Mouse (Mus musculus): ENCODE results near the gene Fam102a. TPM values are rescaled to one million over a fixed set of nuclear protein-coding genes. Genes with fewer than 3 reads are reported as not detected.

The Fam102a gene
- polyA plus RNA-seq, 1 experiment from 2014 or later = 5.8 TPM

- H3K4me3 ChIP-seq (ENCODE audit: low read length) = peak within 1 kb of the TSS; percentile 37
- WGBS = 9% methylated on average over 28 of the region's 28 CpGs
- peak within 1 kb of the TSS; percentile 62 for H3K4me2 ChIP-seq (ENCODE audit: low read depth, low read length)
- peaks cover 7% of the 10 kb centered on the region; the same call in 1 of the 2 replicates for H3K36me3 ChIP-seq (ENCODE audit: control insufficient read depth, insufficient read depth)
- no peaks in the 10 kb centered on the region for H3K9me3 ChIP-seq (replicated peaks; ENCODE audit: control insufficient read depth, low read length)
- peaks cover 28% of the 10 kb centered on the region for H3K27me3 ChIP-seq (ENCODE audit: control insufficient read depth, insufficient read depth, low read length)
- ATAC-seq (replicated peaks; ENCODE audit: extremely low read depth, insufficient read depth, low FRiP score) = no peak; the same call in 1 of the 2 replicates
- no peak within 1 kb of the TSS for H3K27ac ChIP-seq (ENCODE audit: low read length)
- H3K4me1 ChIP-seq (ENCODE audit: control insufficient read depth, insufficient read depth, low read length) = peaks cover 17% of the 10 kb centered on the region
- H3K9ac ChIP-seq (ENCODE audit: low read length) = peak within 1 kb of the TSS; percentile 37; the same call in 1 of the 2 replicates
Measured at GRCm38 (mm10) chr2:32575586-32576160, 40.5 kb downstream of the Fam102a start, which contains the start of gene 9430097D07Rik. Gene 9430097D07Rik, minus strand, starts transcription at chr2:32575684.

GRCm38 (mm10) chr2:32576532-32576931, 41.4 kb downstream of the Fam102a start:
- H3K4me3 ChIP-seq (ENCODE audit: low read length) = no peak overlapping the region
- H3K4me2 ChIP-seq (ENCODE audit: low read depth, low read length) = no peak overlapping the region
- H3K27me3 ChIP-seq (ENCODE audit: control insufficient read depth, insufficient read depth, low read length) = peaks cover 28% of the 10 kb centered on the region
- no peak overlapping the region for H3K27ac ChIP-seq (ENCODE audit: low read length)
- H3K36me3 ChIP-seq (ENCODE audit: control insufficient read depth, insufficient read depth) = peaks cover 7% of the 10 kb centered on the region; the same call in 1 of the 2 replicates
- H3K9me3 ChIP-seq (replicated peaks; ENCODE audit: control insufficient read depth, low read length) = no peaks in the 10 kb centered on the region
- H3K9ac ChIP-seq (ENCODE audit: low read length) = no peak overlapping the region
- ATAC-seq (replicated peaks; ENCODE audit: extremely low read depth, insufficient read depth, low FRiP score) = no peak
- WGBS = 84% methylated on average over 9 of the region's 9 CpGs
- peaks cover 12% of the 10 kb centered on the region for H3K4me1 ChIP-seq (ENCODE audit: control insufficient read depth, insufficient read depth, low read length)

- H3K9me3 ChIP-seq (replicated peaks; ENCODE audit: control insufficient read depth, low read length) = no peaks in the 10 kb centered on the region
- H3K27me3 ChIP-seq (ENCODE audit: control insufficient read depth, insufficient read depth, low read length) = peaks cover 28% of the 10 kb centered on the region
- H3K36me3 ChIP-seq (ENCODE audit: control insufficient read depth, insufficient read depth) = peaks cover under 1% of the 10 kb centered on the region; the same call in 1 of the 2 replicates
- H3K4me1 ChIP-seq (ENCODE audit: control insufficient read depth, insufficient read depth, low read length) = peaks cover 13% of the 10 kb centered on the region
- no peak for ATAC-seq (replicated peaks; ENCODE audit: extremely low read depth, insufficient read depth, low FRiP score)
- H3K4me3 ChIP-seq (ENCODE audit: low read length) = no peak overlapping the region
- H3K27ac ChIP-seq (ENCODE audit: low read length) = no peak overlapping the region
- no peak overlapping the region for H3K9ac ChIP-seq (ENCODE audit: low read length)
- WGBS = 40% methylated on average over 25 of the region's 30 CpGs
- H3K4me2 ChIP-seq (ENCODE audit: low read depth, low read length) = no peak overlapping the region
Measured at GRCm38 (mm10) chr2:32578146-32579046, 43.3 kb downstream of the Fam102a start.

GRCm38 (mm10) chr2:32581450-32582095, 46.4 kb downstream of the Fam102a start:
- no peak overlapping the region for H3K9ac ChIP-seq (ENCODE audit: low read length)
- H3K4me2 ChIP-seq (ENCODE audit: low read depth, low read length) = peak overlapping the region; percentile 53
- H3K4me3 ChIP-seq (ENCODE audit: low read length) = peak overlapping the region; percentile 37
- H3K9me3 ChIP-seq (replicated peaks; ENCODE audit: control insufficient read depth, low read length) = no peaks in the 10 kb centered on the region
- ATAC-seq (replicated peaks; ENCODE audit: extremely low read depth, insufficient read depth, low FRiP score) = no peak
- 38% methylated on average over 19 of the region's 19 CpGs for WGBS
- no peaks in the 10 kb centered on the region for H3K36me3 ChIP-seq (ENCODE audit: control insufficient read depth, insufficient read depth)
- H3K27ac ChIP-seq (ENCODE audit: low read length) = no peak overlapping the region
- H3K27me3 ChIP-seq (ENCODE audit: control insufficient read depth, insufficient read depth, low read length) = peaks cover 20% of the 10 kb centered on the region
- H3K4me1 ChIP-seq (ENCODE audit: control insufficient read depth, insufficient read depth, low read length) = peaks cover 6% of the 10 kb centered on the region; the same call in 1 of the 2 replicates

GRCm38 (mm10) chr2:32582830-32583799, 48.0 kb downstream of the Fam102a start:
- Histone ChIP-seq H3K27me3 (ENCODE audit: control insufficient read depth, insufficient read depth, low read length) (peaks cover 14% of the 10 kb centered on the region), H3K9ac (ENCODE audit: low read length) (peak overlapping the region; percentile 59), H3K4me2 (ENCODE audit: low read depth, low read length) (peak overlapping the region; percentile 67), H3K27ac (ENCODE audit: low read length) (no peak overlapping the region), H3K9me3 (replicated peaks; ENCODE audit: control insufficient read depth, low read length) (no peaks in the 10 kb centered on the region), H3K36me3 (ENCODE audit: control insufficient read depth, insufficient read depth) (no peaks in the 10 kb centered on the region), H3K4me1 (ENCODE audit: control insufficient read depth, insufficient read depth, low read length) (peaks cover 6% of the 10 kb centered on the region; the same call in 1 of the 2 replicates), H3K4me3 (ENCODE audit: low read length) (peak overlapping the region; percentile 42)
- ATAC-seq (replicated peaks; ENCODE audit: extremely low read depth, insufficient read depth, low FRiP score) = peak; percentile 60
- WGBS = 12% methylated on average over 37 of the region's 37 CpGs

GRCm38 (mm10) chr2:32585149-32585714, 50.1 kb downstream of the Fam102a start:
- H3K27me3 ChIP-seq (ENCODE audit: control insufficient read depth, insufficient read depth, low read length) = peaks cover 1% of the 10 kb centered on the region; the same call in 1 of the 2 replicates
- no peak for ATAC-seq (replicated peaks; ENCODE audit: extremely low read depth, insufficient read depth, low FRiP score)
- H3K9ac ChIP-seq (ENCODE audit: low read length) = no peak overlapping the region
- H3K27ac ChIP-seq (ENCODE audit: low read length) = no peak overlapping the region
- H3K4me3 ChIP-seq (ENCODE audit: low read length) = no peak overlapping the region
- H3K9me3 ChIP-seq (replicated peaks; ENCODE audit: control insufficient read depth, low read length) = no peaks in the 10 kb centered on the region
- WGBS = 77% methylated on average over 7 of the region's 7 CpGs
- H3K4me1 ChIP-seq (ENCODE audit: control insufficient read depth, insufficient read depth, low read length) = peaks cover 24% of the 10 kb centered on the region
- H3K36me3 ChIP-seq (ENCODE audit: control insufficient read depth, insufficient read depth) = no peaks in the 10 kb centered on the region
- no peak overlapping the region for H3K4me2 ChIP-seq (ENCODE audit: low read depth, low read length)

GRCm38 (mm10) chr2:32586871-32587351, 51.8 kb downstream of the Fam102a start, which contains the start of gene St6galnac4:
Gene St6galnac4, plus strand, starts transcription at chr2:32587095.
- peak; percentile 88 for ATAC-seq (replicated peaks; ENCODE audit: extremely low read depth, insufficient read depth, low FRiP score)
- H3K27ac ChIP-seq (ENCODE audit: low read length) = peak within 1 kb of the TSS; percentile 72
- no peaks in the 10 kb centered on the region for H3K9me3 ChIP-seq (replicated peaks; ENCODE audit: control insufficient read depth, low read length)
- no peaks in the 10 kb centered on the region; the same call in 1 of the 2 replicates for H3K27me3 ChIP-seq (ENCODE audit: control insufficient read depth, insufficient read depth, low read length)
- peaks cover 24% of the 10 kb centered on the region for H3K4me1 ChIP-seq (ENCODE audit: control insufficient read depth, insufficient read depth, low read length)
- H3K4me2 ChIP-seq (ENCODE audit: low read depth, low read length) = peak within 1 kb of the TSS; percentile 74
- WGBS = under 1% methylated on average over 37 of the region's 38 CpGs
- peak within 1 kb of the TSS; percentile 83 for H3K9ac ChIP-seq (ENCODE audit: low read length)
- H3K36me3 ChIP-seq (ENCODE audit: control insufficient read depth, insufficient read depth) = no peaks in the 10 kb centered on the region
- peak within 1 kb of the TSS; percentile 72 for H3K4me3 ChIP-seq (ENCODE audit: low read length)
